Mouse (Mus musculus) kidney, postnatal 25 days (tissue): ENCODE results near the gene Rusc2.

ENCODE experiments used
- DNase-seq, 2 experiments: peaks; one replicate each; pipeline ENCODE4 v3.0.0; 2021; ENCODE audit warnings: mixed read lengths in 2 of 2

Gene Rusc2

DNA sequence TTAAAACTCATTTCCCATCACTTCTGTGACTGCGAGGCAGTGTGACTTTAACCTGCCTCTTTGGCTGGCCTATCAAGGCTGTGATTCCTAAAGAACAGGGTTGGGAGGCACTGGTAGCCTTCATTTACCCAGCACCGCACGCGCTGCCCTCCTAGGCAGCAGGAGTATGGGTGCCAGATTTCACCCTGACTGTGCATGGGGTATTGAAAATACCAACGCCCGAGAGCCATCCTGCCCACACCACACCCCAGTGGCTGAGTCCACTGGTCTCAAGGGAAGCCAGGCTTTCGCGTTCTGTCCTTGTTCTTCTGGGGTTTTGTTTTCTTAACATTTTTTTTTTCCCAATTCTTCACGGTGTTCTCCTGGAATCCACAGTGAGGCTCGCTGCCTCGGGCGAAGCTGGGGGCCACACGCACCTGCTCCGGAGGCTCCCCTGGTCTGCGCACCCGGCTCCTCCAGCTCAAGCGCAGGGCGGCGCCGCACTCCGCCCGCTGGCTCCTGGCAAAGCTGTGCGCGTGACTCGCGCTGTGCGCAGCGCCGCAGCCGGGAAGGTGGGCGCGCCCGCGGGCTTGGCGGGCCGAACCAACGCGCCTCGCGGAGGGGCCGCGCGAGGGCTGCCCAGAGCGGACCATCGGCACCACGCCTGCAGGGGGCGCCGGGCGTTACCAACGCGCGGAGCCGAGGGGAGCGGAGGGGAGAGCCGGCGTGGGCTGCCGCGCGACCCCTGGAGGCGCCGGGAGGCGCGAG, at the start of gene Rusc2:
Gene Rusc2 (plus strand): TSS at position 572 of the 747 bp plus-strand sequence.
- peak; percentile 92 to 95 for DNase-seq

DNA sequence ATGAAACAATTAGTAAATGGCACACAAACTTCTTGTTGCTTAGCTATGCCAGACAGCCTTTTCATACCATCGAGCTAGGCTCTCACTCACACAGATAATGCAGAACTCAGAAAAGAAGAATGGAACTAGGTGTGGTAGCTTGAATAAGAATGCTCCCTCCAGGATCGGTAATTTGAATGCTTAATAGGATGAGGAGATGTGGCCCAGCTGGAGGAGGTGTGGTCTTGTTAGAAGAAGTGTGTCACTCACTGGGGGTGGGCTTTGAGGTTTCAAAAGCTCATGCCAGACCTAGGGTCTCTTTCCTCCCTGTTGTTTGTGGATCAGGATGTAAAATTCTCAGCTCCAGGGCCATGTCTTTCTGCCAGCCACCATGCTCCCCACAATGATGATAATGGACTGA, 47.0 kb upstream of the Rusc2 start:
- DNase-seq, result no peak

DNA sequence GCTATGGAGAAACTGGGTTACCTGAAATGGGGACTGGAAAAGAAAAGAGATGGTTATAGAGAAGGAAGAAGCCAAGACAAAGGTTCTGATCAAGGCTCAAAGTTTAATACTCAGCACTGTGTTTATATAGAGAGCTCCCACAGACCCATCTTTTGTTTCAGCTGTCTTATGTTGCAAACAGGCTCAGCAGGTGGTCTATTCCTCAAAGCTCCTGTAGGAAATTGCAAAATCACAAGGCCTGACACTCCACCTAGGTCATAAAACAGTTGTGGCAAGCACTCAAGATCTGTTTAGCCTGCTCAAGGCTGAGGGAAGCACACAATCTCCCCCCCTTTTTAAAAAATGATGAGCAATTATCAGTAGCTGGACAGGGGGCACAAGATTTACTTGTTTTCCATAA, 45.6 kb upstream of the Rusc2 start:
- DNase-seq, result no peak

DNA sequence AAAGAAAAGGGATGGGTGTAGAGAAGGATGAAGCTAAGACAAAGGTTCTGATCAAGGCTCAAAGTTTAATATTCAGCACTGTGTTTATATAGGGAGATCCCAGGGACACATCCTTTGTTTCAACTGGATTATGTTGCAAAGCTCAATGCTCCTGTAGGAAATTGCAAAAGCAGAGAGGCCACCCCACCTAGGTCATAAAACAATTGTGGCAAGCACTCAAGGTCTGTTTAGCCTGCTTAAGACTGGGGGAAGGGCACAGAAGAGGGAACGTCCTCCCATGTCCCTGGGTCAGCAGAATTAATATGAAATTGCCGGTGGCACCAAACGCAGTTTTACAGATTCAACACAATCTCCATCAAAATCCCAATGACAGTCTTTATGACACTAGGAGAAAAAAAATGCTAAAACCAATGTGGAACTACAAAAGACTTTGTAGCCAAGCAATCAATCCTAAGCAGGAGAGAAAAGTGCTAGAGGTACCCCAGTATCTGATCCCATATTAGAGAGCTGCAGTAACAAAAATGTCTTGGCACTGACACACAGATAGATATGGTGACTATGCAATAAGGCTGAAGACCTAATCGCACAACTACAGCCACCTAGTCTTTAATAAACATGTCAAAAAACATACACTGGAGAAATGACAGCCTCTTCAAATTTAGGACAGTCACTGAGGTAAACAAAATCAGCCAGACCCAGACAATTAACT, 41.5 kb upstream of the Rusc2 start:
- DNase-seq, result no peak

DNA sequence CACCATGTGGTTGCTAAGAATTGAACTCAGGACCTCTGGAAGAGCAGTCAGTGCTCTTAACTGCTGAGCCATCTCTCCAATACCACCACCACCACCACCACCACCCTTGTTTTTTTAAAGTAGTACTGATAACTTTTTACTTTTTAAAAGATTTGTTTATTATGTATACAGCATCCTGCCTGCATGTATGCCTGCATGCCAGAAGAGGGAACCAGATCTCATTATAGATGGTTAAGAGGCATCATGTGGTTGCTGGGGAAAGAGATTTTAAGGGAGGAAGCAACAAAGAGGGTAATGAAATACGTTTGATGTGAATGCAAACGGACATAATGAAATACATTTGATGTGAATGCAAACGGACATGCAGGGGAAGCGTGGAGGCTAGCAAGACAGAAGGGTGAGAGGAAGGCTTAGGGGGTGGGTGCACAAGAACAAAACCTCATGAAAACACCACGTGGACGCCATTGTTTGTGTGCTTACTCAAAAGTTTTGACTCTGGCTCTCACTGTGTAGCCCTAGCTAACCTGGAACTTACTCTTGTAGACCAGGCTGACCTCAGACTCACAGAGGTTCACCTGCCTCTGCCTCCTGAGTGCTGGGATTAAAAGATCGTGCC, 40.4 kb upstream of the Rusc2 start:
- DNase-seq, result no peak

DNA sequence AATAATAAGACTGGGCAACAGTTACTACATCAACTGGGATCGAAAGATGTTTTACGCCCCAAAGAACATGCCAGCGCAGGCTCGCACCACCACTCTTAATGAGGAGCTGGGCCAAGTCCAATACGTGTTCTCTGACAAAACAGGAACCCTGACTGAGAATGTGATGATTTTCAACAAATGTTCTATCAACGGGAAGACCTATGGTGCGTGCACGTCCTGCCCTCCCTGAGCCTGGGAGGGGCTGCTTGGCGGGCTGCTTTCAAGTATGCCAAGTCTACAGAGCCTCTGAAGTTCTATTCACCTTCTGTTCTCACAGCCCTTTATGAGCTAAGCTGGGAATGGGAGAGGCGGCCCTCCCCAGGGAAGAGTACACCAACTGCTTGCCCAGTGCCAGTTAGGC, 39.3 kb upstream of the Rusc2 start:
- DNase-seq, result no peak

DNA sequence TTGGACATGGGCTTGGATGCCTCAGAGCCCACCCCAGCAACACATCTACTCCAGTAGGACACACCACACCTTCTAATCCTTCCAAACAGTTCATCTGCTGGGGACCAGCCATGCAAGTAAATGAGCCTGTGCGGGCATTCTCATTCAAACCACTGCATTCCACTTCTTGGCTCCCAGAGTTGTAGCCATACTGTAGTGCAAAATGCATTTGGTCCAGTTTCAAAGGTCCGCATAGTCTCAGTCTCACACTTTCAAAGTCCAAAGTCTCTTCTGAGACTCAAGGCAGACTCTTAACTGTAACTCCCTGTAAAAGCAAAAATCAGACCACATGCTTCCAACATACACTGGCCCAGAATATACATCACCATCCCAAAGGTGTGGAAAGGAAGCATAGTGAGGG, 36.8 kb upstream of the Rusc2 start:
- no peak for DNase-seq

- DNase-seq, result peak; percentile 41 to 75
Measured at GRCm38 (mm10) chr4:43349206-43349605, 32.6 kb upstream of the Rusc2 start.

GRCm38 (mm10) chr4:43350038-43350560, 31.7 kb upstream of the Rusc2 start:
- DNase-seq, result no peak

DNA sequence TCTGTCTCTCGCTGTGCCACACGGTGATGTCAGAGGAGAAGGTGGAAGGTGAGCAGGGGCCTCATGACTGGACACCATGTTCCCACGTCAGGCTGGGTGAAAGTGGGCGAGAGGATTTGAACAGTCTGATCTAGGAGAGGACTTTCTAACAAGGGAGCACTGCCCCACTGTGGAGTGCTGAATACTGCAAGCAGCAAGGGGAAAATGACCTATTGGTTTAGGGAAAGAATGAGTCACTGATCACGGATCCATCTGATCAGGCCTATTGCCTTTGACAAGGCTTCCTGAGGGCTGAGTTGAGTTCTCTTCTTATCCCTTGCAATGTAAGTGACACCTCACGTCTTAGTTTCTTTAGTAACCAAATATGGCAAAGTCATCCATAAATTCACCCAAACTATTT, 28.1 kb upstream of the Rusc2 start:
- no peak for DNase-seq

DNA sequence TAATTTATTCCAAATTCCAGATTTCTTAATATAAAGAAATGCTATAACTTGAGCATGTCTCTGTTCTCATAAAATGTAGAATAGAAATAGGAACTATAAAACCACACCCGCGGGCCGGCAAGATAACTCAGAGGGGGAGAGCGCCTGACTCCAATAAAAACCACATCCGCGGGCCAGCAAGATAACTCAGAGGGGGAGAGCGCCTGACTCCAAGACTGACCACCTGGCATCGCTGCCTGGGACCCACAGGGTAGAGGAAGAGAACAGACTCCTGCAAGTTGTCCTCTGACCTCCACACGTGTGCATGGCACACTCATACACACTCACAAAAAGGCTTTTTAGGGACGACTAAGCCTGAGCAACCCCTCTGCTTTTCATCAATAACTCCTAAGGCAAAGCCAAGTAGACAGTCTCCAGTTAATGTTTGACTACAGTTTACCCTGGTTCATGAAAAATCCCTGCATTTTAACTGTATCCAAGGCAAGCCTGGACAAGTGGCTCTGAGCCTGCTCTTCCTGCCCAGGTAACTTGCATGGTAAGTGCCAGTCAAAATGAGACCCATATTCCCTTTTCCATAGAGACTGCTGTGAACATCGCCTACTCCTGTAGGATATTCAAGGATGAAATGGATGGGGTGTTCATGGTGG, 16.7 kb upstream of the Rusc2 start:
- peak in 1 of 2 experiments; percentile 34 for DNase-seq

DNA sequence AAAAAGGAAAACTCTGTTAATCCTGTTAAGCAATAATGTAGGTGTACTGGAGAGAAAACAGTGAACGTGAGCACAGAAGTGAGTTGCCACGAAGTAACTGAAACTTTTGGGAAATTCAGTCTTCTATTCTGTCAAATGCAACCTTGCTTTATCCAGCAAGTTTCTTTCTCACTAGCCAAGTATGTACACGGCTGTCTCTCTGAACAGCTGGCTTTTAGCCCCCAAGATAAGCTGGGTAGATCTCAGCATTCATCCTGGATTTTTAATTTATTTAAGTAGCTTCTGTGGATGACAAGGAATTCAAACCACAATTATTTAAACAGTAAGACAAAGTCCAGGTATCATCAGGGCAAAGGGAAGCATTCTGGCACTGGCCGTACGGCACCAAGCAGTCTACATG, 14.5 kb upstream of the Rusc2 start:
- DNase-seq, result no peak

- DNase-seq, result peak in 1 of 2 experiments; percentile 19
Measured at GRCm38 (mm10) chr4:43367787-43368186, 14.0 kb upstream of the Rusc2 start.

- peak in 1 of 2 experiments; percentile 23 for DNase-seq
Measured at GRCm38 (mm10) chr4:43371406-43371805, 10.4 kb upstream of the Rusc2 start.

GRCm38 (mm10) chr4:43372155-43372554, 9.6 kb upstream of the Rusc2 start:
- peak; percentile 65 to 87 for DNase-seq

DNA sequence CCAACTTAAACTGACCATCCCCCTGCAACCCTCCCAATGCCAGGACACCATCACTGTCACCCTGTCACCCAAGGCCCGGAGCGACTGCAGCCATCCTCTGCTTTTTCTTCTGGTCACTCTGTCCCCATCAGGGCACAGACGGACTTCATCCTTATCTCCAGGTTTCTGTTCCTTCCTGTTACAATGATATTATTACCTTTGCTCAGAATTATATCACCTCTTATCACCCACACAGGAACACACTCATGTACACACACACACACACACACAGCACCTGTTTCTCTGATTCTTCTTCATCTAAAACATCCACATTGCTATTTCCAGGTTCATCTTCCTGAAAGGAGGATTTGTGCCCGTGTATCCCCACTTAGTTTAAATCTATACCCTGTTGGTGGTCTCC, 7.5 kb upstream of the Rusc2 start:
- DNase-seq, result peak in 1 of 2 experiments; percentile 11

GRCm38 (mm10) chr4:43379601-43380000, 2.2 kb upstream of the Rusc2 start:
- peak in 1 of 2 experiments; percentile 14 for DNase-seq

- peak; percentile 16 to 56 for DNase-seq
Measured at GRCm38 (mm10) chr4:43380951-43381350, 828 bp upstream of the Rusc2 start.

DNA sequence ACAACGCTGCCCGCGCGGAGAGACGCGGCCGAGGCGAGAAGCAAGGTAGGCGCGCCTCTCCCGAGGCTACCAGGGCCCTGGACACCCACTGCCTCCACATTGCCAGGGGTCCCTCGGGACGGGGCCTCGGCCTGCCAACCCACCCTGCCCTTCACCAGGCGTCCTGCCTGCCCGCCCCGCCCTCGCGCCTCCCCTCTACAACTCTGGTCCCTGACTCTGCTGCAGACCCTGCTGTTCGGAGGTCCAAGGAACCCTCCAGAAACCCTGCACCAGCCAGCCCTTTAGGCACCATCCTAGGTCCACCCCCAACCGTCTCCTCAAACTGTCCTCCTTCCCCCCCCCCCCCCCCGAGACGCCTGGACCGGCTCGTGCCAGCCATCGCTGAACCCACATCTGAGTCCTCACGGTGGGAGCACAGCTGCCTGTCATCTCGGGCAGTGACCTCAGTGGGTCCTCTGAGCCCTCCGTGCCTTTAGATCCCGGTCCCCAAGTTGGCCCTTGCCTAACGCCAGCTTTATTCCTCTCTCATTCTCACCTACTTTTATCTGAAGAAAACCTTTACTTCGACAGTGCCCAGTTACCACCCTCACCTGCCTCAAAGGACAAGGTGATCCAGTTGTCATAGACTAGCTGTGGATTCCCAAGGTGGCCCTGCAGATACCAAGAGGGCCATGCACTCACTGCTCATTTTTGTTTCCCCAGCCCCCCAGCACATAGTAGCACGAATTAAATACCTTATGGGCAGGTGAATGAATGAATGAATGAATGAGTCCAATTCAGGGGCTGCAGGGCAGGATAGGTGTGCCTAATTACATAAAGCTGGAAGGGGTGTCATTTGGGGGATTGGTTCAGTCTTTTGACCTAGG, 609 bp downstream of the Rusc2 start:
- DNase-seq, result no peak

GRCm38 (mm10) chr4:43383246-43384082, 1.7 kb downstream of the Rusc2 start:
- no peak for DNase-seq

- peak in 1 of 2 experiments; percentile 37 for DNase-seq
Measured at GRCm38 (mm10) chr4:43384083-43384460, 2.3 kb downstream of the Rusc2 start.
